In the genomic region with DNA sequence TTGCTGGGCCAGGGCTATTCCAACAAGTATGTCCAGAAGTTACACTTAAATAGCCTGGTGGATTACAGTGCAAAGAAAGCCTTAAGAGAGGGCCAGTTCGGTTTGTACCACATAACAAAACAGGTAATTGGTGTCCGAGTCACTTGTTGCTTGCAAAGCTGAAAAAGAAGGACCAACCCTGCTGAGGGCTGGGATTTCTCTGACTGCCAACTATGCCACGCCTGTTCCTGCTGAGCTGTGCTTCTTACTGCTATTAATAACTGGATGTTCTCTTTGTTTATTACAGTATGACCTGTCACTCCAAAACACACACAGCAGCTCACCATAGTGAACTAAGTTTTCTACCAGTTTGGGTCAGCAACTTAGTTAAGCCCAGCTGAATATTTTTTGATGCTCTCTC, we compare ENCODE assay signal across 20 mouse cellular contexts.
A peak's percentile ranks its signal among the peaks of the same experiment; 100 is the strongest.
DNase-seq lines count a peak whose midpoint lies in the region; ATAC-seq and TF ChIP-seq lines count a peak whose summit lies in the region.
"Had no signal": no experiment of that assay in that cellular context is flagged by ENCODE, and none has a peak within 500 bp of the region (broad histone marks: within the 10 kb centered on the region; RNA-seq: fewer than 3 reads in every experiment).

No protein-coding gene starts in this region.

- 83% methylated on average over 3 of the region's 3 CpGs for WGBS in liver, embryonic 11.5 days
- 29% methylated on average over 3 of the region's 3 CpGs for WGBS in heart, postnatal 0 days
- 71% methylated on average over 3 of the region's 3 CpGs for WGBS in forebrain, embryonic 13.5 days

- no peak overlapping the region for H3K4me3 ChIP-seq in liver, embryonic 11.5 days (ENCODE audit: low read depth, low read length)
- H3K4me3 ChIP-seq in heart, postnatal 0 days (ENCODE audit: low read depth, low read length) = no peak overlapping the region
- H3K4me3 ChIP-seq in myocyte = no peak overlapping the region
- no peak overlapping the region for H3K4me3 ChIP-seq in forebrain, embryonic 13.5 days
- H3K4me3 ChIP-seq: neural tube, embryonic 13.5 days had no signal

- no peaks in the 10 kb centered on the region for H3K36me3 ChIP-seq in liver, embryonic 11.5 days (ENCODE audit: control insufficient read depth, insufficient read depth, low read length)
- H3K36me3 ChIP-seq in heart, postnatal 0 days (replicated peaks; ENCODE audit: control insufficient read depth, insufficient read depth, low read length) = no peaks in the 10 kb centered on the region
- H3K36me3 ChIP-seq in myocyte (ENCODE audit: control insufficient read depth, insufficient read depth) = no peaks in the 10 kb centered on the region
- H3K36me3 ChIP-seq in forebrain, embryonic 13.5 days (ENCODE audit: poor library complexity, severe bottlenecking) = no peaks in the 10 kb centered on the region
- H3K36me3 ChIP-seq: neural tube, embryonic 13.5 days had no signal

- H3K9me3 ChIP-seq in liver, embryonic 11.5 days (ENCODE audit: control insufficient read depth, low read length) = no peaks in the 10 kb centered on the region
- H3K9me3 ChIP-seq in heart, postnatal 0 days (replicated peaks; ENCODE audit: control insufficient read depth, low read length) = no peaks in the 10 kb centered on the region
- no peaks in the 10 kb centered on the region for H3K9me3 ChIP-seq in forebrain, embryonic 13.5 days (replicated peaks)
- H3K9me3 ChIP-seq: neural tube, embryonic 13.5 days had no signal

- H3K4me2 ChIP-seq in liver, embryonic 11.5 days = no peak overlapping the region
- no peak overlapping the region for H3K4me2 ChIP-seq in heart, postnatal 0 days (ENCODE audit: low read depth, low read length)
- peak overlapping the region; percentile 33 for H3K4me2 ChIP-seq in myocyte (ENCODE audit: low read depth)
- H3K4me2 ChIP-seq in forebrain, embryonic 13.5 days = no peak overlapping the region
- H3K4me2 ChIP-seq: neural tube, embryonic 13.5 days had no signal

- ATAC-seq in liver, embryonic 11.5 days (replicated peaks; ENCODE audit: low FRiP score) = no peak
- ATAC-seq in heart, postnatal 0 days (ENCODE audit: insufficient read depth, low read depth) = peak; percentile 93
- no peak for ATAC-seq in forebrain, embryonic 13.5 days
- ATAC-seq: CD4-positive, CD25-positive, alpha-beta regulatory T cell, adult 4 months; forebrain, postnatal 0 days; midbrain, embryonic 16.5 days had no signal

- no peak overlapping the region for H3K27ac ChIP-seq in liver, embryonic 11.5 days (ENCODE audit: low read depth, low read length)
- peak overlapping the region; percentile 84 for H3K27ac ChIP-seq in heart, postnatal 0 days (ENCODE audit: low read depth)
- no peak overlapping the region for H3K27ac ChIP-seq in forebrain, embryonic 13.5 days
- H3K27ac ChIP-seq: liver, embryonic 14.5 days; neural tube, embryonic 13.5 days had no signal

- no peak overlapping the region for H3K9ac ChIP-seq in liver, embryonic 11.5 days (ENCODE audit: low read depth, low read length)
- H3K9ac ChIP-seq in heart, postnatal 0 days (replicated peaks; ENCODE audit: low read depth, low read length) = no peak overlapping the region
- no peak overlapping the region for H3K9ac ChIP-seq in forebrain, embryonic 13.5 days
- H3K9ac ChIP-seq: forebrain, postnatal 0 days; liver, embryonic 14.5 days; neural tube, embryonic 13.5 days had no signal

- H3K4me1 ChIP-seq in liver, embryonic 11.5 days (replicated peaks; ENCODE audit: control insufficient read depth, insufficient read depth, low read length) = no peaks in the 10 kb centered on the region
- peaks cover 9% of the 10 kb centered on the region; the same call in 1 of the 2 replicates for H3K4me1 ChIP-seq in heart, postnatal 0 days (ENCODE audit: control insufficient read depth, insufficient read depth)
- H3K4me1 ChIP-seq in forebrain, embryonic 13.5 days = no peaks in the 10 kb centered on the region
- H3K4me1 ChIP-seq: neural tube, embryonic 13.5 days had no signal

- H3K27me3 ChIP-seq in liver, embryonic 11.5 days (replicated peaks; ENCODE audit: control insufficient read depth, insufficient read depth, low read length) = no peaks in the 10 kb centered on the region
- no peaks in the 10 kb centered on the region for H3K27me3 ChIP-seq in heart, postnatal 0 days (ENCODE audit: control insufficient read depth, insufficient read depth, low read length)
- H3K27me3 ChIP-seq in myocyte (ENCODE audit: control insufficient read depth, insufficient read depth, insufficient read length) = no peaks in the 10 kb centered on the region
- H3K27me3 ChIP-seq in forebrain, embryonic 13.5 days = no peaks in the 10 kb centered on the region
- H3K27me3 ChIP-seq: neural tube, embryonic 13.5 days had no signal

- no peak for TF ChIP-seq EP300 in heart, postnatal 0 days (IDR thresholded peaks at IDR 0.05; ENCODE audit: low read depth)

- DNase-seq in liver, embryonic 11.5 days (ENCODE audit: low spot score) = peak; percentile 16
- no peak for DNase-seq in liver
- peak; percentile 36 to 40 for DNase-seq in heart, adult 9 months (ENCODE audit: low spot score in 2 of 2)
- DNase-seq in heart, postnatal 0 days (ENCODE audit: low spot score) = peak; percentile 80
- no peak for DNase-seq in thymus, postnatal 14 days
- DNase-seq: adrenal gland, postnatal 14 days; cerebellum, postnatal 14 days; forebrain, postnatal 0 days; kidney, adult 8-10 months; kidney, postnatal 4 days; layer of hippocampus, postnatal 36 days; left cerebral cortex, postnatal 4 days; right cerebral cortex, postnatal 4 days; thymus, adult 18-20 months had no signal

- no peak overlapping the region for H3ac ChIP-seq in myocyte (ENCODE audit: control insufficient read depth, insufficient read length)

- TF ChIP-seq CTCF in heart, postnatal 0 days (IDR thresholded peaks at IDR 0.05; ENCODE audit: low read depth) = no peak

- no peaks in the 10 kb centered on the region for H3K79me2 ChIP-seq in myocyte (ENCODE audit: control insufficient read depth, insufficient read depth)

- no peak for TF ChIP-seq POLR2A in myocyte (IDR thresholded peaks at IDR 0.05; ENCODE audit: insufficient read length, low read depth)

TF ChIP-seq in myocyte, 11 proteins besides CTCF, POLR2A, EP300 and RAD21:
- TF ChIP-seq POLR2AphosphoS2 (IDR thresholded peaks at IDR 0.05; ENCODE audit: insufficient read length, low read depth) (no peak), CEBPB (IDR thresholded peaks at IDR 0.05; ENCODE audit: insufficient read depth, poor library complexity, severe bottlenecking) (no peak), SRF (IDR thresholded peaks at IDR 0.05; ENCODE audit: control insufficient read depth, insufficient read length, low read depth) (no peak), REST (IDR thresholded peaks at IDR 0.05; ENCODE audit: insufficient read depth, insufficient read length) (no peak), TCF12 (IDR thresholded peaks at IDR 0.05; ENCODE audit: insufficient read depth, poor library complexity, severe bottlenecking) (no peak), MYOD1 (IDR thresholded peaks at IDR 0.05; ENCODE audit: control insufficient read depth in 1 of 3, insufficient read length in 2 of 3, low read depth in 2 of 3) (no peak), MAX (IDR thresholded peaks at IDR 0.05; ENCODE audit: low read depth) (no peak), E2F4 (IDR thresholded peaks at IDR 0.05; ENCODE audit: insufficient read depth) (no peak), TCF3 (IDR thresholded peaks at IDR 0.05; ENCODE audit: insufficient read length, low read depth) (no peak), USF1 (IDR thresholded peaks at IDR 0.05; ENCODE audit: low read depth) (no peak), MYOG (IDR thresholded peaks at IDR 0.05; ENCODE audit: control insufficient read depth in 1 of 3, insufficient read depth in 1 of 3, insufficient read length in 2 of 3, low read depth in 2 of 3) (no peak)

Comparison
In these comparisons a context has a peak if more than half of its experiments do, and no peak if none do; other contexts are left out.
1. DNase-seq: peak in liver, embryonic 11.5 days (single experiment), heart, adult 9 months (2 of 2) and heart, postnatal 0 days (single experiment); none in liver (single experiment) and thymus, postnatal 14 days (single experiment).